Mouse (Mus musculus) brain, embryonic 14.5 days (tissue): Measurements from ENCODE around the gene Gbp2b.

Experiments
- CTCF ChIP-seq: fragments of 200-500 bp; IDR thresholded peaks from 2 replicates; pipeline ENCODE4 v1.5.1; 2012; ENCODE audit warnings: inconsistent platforms, mild to moderate bottlenecking, moderate library complexity, borderline replicate concordance; ENCODE audit not compliant: insufficient read depth, insufficient read length; ENCODE audit errors: extremely low read depth
- POLR2A ChIP-seq: fragments of 200-500 bp; IDR thresholded peaks from 2 replicates; pipeline ENCODE4 v1.6.1; 2012; ENCODE audit warnings: mild to moderate bottlenecking, inconsistent platforms, borderline replicate concordance; ENCODE audit not compliant: poor library complexity, insufficient read depth, insufficient read length, severe bottlenecking; ENCODE audit errors: extremely low read depth

DNA sequence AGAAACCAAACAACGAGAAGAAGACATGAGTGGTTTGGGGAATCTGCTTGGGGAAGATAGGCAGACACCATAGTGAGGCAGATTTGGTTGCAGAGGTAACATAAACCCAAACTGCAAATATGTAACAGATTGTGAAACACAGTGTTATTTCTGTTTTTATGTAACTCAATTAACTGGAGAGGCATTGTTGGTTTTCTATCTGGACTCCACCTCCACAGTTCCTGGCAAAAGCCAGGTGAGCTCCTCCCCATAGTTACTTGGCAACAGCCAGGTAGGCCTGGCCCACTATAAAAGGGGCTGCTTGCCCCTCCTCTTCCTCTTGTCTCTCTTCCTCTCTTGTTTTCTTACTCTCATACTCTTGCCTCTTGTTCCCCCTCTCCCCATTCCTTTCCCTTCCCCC lies 40.0 kb upstream of the Gbp2b start:
- TF ChIP-seq CTCF (no peak), POLR2A (no peak)
